In genomic region chr10:63096757-63097156, GRCm38 (mm10) we compare ENCODE assay signal across 9 mouse cellular contexts.
"Had no signal": no experiment of that assay in that cellular context is flagged by ENCODE, and none has a peak within 500 bp of the region (broad histone marks: within the 10 kb centered on the region; RNA-seq: fewer than 3 reads in every experiment).

No protein-coding gene starts in this region.

- DNase-seq: liver, postnatal 0 days; lung, adult 2 months; lung, postnatal 14 days; lung, postnatal 36 days; right cerebral cortex, postnatal 25 days; right cerebral cortex, postnatal 4 days; thymus, adult 2 months; thymus, postnatal 25 days; thymus, postnatal 4 days had no signal
